Mouse (Mus musculus): ENCODE data around the gene Copg2.
A peak's percentile ranks its signal among the peaks of the same experiment; 100 is the strongest.

Gene Copg2

GRCm38 (mm10) chr6:30896195-30896985 is at the start of gene Copg2:
Gene Copg2 (minus strand): TSS chr6:30896794.
- peak; percentile 99 for DNase-seq (ENCODE audit: low read depth)

DNA sequence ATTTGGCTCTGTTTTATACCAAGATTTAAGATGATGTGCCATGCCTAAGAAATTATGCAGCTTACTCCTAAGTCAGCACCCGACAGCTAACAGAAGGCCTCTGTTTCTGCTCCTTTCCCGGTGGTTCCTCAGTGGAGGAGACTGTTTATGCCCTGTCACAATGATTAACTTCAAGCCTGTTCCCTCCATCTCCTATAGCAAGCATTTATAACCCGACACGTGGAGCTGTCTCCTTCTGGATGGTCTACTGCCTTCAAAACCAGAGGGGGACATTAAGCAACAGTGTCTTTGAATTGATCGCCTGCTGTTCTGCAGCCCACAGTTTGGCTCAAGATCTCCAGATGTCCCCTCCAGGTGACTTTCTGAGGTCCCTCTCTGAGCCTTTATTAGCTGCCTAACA is 42.7 kb upstream of the Copg2 start:
- no peak for DNase-seq (ENCODE audit: low read depth)

DNA sequence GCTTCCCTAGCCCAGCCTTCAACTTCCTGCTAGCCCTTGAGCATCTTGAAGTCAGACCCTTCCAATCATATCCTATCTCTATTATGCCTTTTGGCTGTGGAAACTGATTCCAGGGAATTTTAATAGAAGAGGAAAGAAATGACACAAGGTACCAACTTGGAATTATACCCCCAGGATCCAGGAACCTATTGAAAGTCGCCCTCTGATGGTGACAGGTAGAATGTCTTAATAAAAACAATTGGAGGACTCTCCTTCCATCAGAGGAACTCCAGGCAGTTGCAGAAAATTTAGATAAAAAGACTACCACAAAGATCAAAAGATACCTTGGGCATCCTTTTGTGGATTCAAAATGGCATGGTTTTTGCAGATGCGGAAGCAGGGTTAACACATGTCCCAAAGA is 26.2 kb upstream of the Copg2 start:
- DNase-seq (ENCODE audit: low read depth): peak; percentile 68

DNA sequence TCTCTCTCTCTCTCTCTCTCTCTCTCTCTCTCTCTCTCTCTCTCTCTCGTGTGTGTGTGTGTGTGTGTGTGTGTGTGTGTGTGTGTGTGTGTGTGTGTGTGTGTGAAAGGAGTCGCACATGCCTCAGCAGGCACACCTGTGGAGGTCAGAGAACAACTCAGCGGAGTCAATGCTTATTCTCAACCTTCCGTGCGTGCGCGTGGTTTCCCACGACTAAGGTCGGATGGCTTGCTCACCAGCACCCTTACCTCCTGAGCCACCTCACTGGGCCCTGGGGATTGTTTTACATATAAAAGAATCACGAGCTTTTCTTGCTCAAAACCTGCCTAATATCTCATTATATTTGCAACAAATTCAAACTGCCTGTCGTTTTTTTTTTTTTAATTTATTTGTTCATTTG is 25.2 kb upstream of the Copg2 start:
- no peak for DNase-seq (ENCODE audit: low read depth)

DNA sequence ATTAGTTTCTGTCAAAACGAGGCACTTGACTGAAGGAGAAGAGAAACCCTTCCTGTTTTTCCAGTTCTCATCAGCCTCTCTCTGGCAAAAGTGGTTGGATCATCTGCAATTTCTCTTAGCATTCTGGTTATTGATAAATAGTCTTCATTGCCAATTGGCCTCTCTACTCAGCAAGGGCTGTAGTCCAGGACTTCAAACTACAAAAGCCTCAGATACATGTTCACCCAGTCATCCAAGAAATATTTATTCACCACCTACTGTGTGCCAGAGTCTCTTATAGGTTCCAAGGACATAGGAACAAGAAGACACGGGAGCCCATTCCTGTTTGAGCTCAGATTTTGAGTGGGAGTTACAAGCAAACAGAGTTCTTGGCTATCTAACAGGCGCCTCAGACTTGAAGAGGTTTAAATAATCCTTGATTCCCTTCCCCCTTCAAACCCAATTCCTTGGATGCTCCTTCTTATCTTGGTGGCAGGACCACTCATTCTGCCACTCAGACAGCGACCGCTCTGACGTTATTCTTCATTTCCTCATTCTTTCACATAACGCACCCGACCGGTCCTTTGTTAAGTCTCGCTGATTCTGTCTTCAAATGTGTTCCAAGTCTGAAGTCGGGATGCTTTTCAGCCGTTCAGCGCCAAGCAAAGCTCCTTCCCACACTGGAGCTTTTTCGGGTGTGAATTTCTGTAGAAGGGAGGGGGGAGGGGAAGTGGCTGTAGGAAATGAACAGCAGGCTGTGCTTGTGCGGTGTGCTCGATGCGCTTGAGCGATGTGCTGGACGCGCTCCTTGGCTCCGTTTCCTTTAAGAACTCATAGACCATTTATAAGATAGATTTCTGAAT is 24.5 kb upstream of the Copg2 start:
- DNase-seq (ENCODE audit: low read depth): no peak

DNA sequence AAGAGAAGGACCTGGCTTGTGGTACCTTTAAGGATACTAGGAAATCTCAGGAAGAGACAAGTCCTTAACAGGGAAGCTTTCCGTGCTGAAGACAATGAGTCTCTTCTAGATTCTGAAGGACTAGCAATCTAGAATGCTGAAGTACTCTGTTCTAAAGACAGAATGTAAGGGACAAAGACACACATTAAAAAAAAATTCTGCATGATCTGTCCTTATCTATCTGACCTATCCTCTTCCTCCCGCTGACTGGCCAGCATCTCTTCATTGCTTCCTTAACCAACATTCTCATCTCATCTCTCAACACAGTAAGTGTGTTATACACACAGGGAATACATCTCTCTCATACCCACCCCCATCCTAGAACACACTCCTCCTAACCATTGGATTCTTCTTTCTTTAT is 18.9 kb upstream of the Copg2 start, which contains the start of gene Tsga13:
Gene Tsga13, minus strand, starts transcription at position 101 of the 400 bp plus-strand sequence.
- DNase-seq (ENCODE audit: low read depth): no peak

- peak; percentile 15 for DNase-seq (ENCODE audit: low read depth)
These were observed 11.4 kb upstream of the Copg2 start for GRCm38 (mm10) chr6:30907970-30908369.

GRCm38 (mm10) chr6:30904911-30905310 is 8.3 kb upstream of the Copg2 start:
- no peak for DNase-seq (ENCODE audit: low read depth)

- DNase-seq (ENCODE audit: low read depth): no peak
These were observed 7.4 kb upstream of the Copg2 start for GRCm38 (mm10) chr6:30904033-30904432.

DNA sequence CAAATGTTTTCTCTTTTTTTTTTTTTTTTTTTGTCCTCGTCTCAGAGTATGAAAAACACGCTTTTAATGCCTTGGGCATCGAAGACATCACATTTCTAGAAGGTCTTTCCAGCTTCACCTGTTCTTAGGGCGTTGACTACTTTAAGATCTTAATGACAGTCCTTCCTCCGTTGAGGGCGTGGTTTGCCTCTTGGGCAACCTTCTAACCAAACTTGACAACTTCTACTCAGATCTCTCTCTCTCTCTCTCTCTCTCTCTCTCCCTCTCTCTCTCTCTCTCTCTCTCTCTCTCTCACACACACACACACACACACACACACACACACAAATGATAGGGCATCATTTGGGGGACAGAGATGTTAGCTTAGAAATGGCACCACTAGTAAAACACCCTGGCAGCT is 926 bp upstream of the Copg2 start:
- peak; percentile 10 for DNase-seq (ENCODE audit: low read depth)

GRCm38 (mm10) chr6:30896986-30897327 is 363 bp upstream of the Copg2 start:
- no peak for DNase-seq (ENCODE audit: low read depth)

DNA sequence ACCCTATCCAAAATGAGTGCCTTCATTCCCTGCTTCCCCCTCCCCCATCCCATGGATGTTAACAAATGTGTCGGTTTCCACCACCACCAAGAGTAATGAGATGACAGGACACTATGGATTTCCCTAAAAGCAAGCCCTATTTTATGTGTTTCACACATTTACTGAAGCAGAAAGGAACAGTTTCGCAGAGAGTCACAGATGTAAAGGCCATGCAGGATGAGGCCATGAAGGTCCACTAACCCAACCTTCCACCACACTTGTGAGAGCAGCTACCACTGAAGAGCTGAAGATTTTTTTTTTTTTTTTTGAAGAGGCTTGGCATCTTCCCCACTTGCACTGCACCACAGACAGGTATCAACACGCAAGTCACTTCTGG is 787 bp downstream of the Copg2 start:
- peak; percentile 57 for DNase-seq (ENCODE audit: low read depth)

- DNase-seq (ENCODE audit: low read depth): no peak
These were observed 3.5 kb downstream of the Copg2 start for GRCm38 (mm10) chr6:30893081-30893480.

DNA sequence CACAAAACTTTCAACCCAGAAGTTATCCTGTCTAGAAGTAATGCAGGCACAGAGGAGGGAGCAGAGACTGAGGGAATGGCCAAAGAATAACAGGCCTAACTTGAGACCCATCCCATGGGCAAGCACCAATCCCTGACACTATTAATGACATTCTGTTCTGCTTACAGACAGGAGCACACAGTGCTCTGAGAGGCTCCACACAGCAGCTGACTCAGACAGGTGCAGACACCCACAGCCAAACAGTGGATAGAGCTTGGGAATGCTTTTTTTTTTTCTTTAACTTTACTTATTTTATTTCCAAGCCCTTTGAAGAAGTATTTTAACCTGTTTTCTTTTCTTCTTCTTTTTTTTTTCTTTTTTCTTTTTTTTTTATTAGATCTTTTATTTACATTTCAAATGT is 4.8 kb downstream of the Copg2 start:
- no peak for DNase-seq (ENCODE audit: low read depth)

DNA sequence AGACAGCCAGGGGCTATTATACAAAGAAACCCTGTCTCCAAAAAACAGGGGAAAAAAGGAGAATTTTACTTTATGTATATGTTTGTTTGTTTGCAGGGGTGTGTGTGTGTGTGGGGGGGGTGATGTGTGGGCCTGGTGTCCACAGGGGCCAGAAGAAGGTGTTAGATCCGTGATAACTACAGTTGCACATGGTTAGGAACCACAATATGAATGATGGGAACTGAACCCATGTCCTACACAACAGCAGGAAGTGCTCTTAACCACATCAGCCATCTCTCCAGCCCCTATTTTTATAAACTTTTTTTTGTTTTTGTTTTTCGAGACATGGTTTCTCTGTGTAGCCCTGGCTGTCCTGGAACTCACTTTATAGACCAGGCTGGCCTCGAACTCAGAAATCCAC is 11.7 kb downstream of the Copg2 start:
- DNase-seq (ENCODE audit: low read depth): no peak

DNA sequence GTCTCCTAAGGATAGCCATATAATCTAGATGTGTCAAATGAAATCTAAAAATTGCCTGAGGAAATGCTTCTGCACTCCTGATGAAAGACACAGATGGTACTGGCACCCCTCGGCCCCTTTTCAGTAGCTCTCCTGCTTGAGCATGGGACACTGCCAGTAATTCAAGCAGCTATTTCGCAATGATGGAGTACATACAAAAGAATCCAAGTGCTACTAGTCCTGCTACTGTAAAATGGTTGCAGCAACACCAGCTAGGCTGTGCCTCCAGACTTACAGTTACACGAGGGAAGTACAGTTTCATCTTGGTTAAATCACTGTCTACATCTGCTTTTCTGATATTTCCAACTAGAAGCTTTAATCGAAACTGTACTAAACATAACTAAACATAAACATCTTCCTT is 13.1 kb downstream of the Copg2 start:
- DNase-seq (ENCODE audit: low read depth): no peak

- DNase-seq (ENCODE audit: low read depth): peak; percentile 84
These were observed 19.9 kb downstream of the Copg2 start for GRCm38 (mm10) chr6:30876661-30877060.

DNA sequence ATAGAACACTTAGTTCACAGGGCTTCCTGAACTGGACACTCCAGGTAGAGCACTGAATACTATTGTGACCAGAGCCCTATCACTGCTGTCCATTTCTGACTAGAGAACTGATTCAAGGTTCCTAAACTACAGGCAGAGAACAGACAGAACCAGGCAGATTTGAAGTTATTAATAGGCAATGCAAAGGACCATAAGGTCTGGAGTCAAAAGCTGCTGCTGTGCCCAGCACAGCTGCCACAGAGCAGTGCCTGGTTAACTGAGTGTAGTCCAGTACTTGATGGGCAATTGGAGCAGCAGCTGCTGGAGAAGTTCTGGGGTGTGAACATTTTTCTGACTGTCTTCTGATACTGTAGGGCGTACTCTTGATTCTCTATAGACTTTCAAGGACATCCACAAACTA is 30.1 kb downstream of the Copg2 start:
- DNase-seq (ENCODE audit: low read depth): no peak

- DNase-seq (ENCODE audit: low read depth): no peak
These were observed 31.4 kb downstream of the Copg2 start for GRCm38 (mm10) chr6:30865031-30865678.

GRCm38 (mm10) chr6:30855956-30856355 is 40.6 kb downstream of the Copg2 start:
- no peak for DNase-seq (ENCODE audit: low read depth)

DNA sequence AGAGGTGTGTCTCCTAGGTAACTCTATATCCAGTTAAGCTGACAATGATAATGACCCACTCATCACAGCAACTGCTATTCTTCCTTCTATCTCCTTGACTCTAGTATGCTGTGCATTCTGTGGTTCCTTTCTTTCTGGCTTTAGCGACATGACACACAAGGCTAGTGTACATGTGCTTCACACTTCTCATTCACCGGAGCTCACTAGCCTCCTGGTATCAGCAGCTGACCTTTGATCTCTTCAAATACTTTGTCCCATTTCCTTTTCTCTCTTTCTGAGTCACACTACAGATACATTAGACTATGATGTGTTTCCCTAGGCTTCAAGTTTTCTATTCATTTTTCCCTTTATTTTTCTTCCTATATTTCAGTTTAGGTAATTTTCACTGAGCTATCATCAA is 41.4 kb downstream of the Copg2 start:
- no peak for DNase-seq (ENCODE audit: low read depth)

GRCm38 (mm10) chr6:30849818-30850217 is 46.8 kb downstream of the Copg2 start:
- peak; percentile 80 for DNase-seq (ENCODE audit: low read depth)

DNA sequence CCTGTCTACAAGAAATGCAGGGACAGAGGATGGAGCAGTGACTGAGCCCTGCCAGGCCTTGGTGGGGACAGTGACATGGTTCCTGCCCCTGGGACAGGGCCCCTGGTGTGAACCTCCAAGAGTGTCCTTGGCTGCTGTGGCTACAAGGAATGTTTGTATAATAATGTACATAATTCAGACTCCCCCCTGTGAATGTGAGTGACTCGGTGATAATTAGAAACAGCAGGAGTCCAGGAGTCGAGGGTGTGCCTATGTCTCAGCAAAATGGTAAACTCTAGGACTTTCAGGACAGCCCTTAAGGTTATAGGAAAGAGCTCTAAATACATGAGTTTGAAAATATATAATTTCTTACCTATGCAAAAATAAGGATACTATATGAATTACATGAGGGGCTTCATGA is 64.4 kb downstream of the Copg2 start:
- peak; percentile 62 for DNase-seq (ENCODE audit: low read depth)
